Mouse (Mus musculus) adrenal gland (tissue): Measurements from ENCODE around the gene Zbtb8a.
"Not testable (repeated sequence)": the region's sequence is repeated elsewhere in the genome, so short reads cannot be mapped to it uniquely, and the experiment has no call there.

Experiments
- intact Hi-C: fragments of 180-260 bp; cut with DNase I; formaldehyde crosslinking; loops from one replicate; pipeline ENCODE4 v1.15.1; 2025
- long read RNA-seq, 2 experiments: library from polyadenylated mRNA; unstranded; transcript quantifications; one replicate each; pipeline ENCODE4 v2.0.0; 2020; ENCODE audit warnings: borderline replicate concordance in 1 of 2; ENCODE audit not compliant: insufficient replicate concordance in 1 of 2

The Zbtb8a gene
- long read RNA-seq, experiment 1, partial matches to known transcripts = 1 of 3 reads
- long read RNA-seq, experiment 1, other reads (novel, unspliced or antisense) = 0 of 3 reads
- long read RNA-seq, experiment 2, partial matches to known transcripts = 0 of 1 reads
- long read RNA-seq, experiment 2, other reads (novel, unspliced or antisense) = 0 of 1 reads

DNA sequence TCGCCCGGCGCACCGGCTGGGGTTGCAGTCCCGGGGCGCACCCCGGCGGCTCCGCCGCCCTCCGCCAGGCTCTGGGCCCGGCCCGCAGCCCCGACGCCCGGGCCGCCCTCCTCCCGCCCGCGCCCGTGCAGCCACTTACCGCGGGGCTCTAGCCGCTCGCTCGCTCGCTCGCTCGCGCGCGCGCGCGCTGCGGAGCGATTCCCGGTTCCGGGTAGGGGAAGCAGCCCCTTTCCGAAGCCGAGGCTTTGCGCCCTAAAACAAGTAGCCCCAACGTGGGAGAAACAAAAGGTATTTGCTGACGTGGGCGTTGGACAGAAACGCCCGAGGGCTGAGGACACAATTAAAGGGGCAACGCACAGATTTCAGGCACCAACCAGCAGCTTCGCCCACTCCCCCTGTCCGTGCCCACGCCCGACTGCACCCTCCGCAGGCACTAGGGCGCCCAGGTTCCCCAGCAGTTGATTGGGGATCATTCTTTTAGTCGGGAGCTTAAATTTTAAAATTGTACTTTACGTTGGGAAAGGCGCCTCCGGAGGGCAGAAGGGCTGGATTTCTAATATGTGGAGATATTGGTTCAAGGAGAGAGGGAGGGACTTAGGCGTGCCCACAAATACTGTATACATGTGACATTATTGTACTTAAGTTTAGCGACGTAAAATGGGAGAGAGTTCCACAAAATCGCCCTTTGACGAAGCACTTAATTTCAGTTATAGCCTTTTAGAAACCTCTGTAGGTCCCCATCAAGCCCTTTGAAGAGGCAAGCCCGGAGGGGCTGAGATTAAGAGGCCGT, at the start of gene Zbtb8a:
TSS of gene Zbtb8a (minus strand) at position 516 of the 790 bp plus-strand sequence.
- intact Hi-C loops = loop anchor here (5.0 kb wide), 1 partner anchor 40 kb away; the partner anchor contains the start of genes Rbbp4 and Zbtb8os

DNA sequence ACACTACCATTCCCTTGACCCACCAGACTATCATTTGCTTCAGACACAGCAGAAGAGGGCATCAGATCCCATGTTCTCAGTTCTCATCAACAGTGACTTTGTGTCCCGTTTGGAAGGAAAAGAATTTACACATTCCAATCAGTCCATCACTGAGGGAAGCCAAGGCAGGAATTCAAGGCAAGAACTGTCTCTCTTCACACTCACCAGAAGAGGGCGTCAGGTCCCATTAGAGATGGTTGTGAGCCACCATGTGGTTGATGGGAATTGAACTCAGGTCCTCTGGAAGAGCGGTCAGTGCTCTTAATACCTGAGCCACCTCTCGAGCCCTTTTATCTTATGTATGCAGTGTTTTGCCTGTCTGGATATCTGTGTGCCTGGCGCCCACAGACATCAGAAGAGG, 40.4 kb upstream of the Zbtb8a start:
- intact Hi-C loops = no loop called here

DNA sequence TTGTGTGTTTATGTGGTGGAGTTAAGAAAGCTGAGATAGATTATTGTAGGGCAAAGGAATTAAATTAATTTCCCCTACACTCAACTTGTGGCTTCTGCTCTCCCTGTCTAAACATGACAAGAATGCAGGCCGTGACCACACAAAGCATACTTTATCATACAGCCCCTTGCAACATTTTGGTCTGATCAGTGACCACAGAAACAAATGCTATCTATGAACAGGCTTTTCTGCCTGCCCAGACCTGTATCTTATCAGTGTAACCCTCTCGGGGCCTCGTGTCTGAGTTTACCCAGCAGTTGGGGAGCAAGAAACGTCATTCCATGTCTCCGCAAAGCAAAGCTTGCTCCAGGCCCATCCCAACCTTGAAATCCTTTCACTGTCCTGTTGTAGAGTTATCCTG, 38.6 kb upstream of the Zbtb8a start:
- intact Hi-C loops = no loop called here

DNA sequence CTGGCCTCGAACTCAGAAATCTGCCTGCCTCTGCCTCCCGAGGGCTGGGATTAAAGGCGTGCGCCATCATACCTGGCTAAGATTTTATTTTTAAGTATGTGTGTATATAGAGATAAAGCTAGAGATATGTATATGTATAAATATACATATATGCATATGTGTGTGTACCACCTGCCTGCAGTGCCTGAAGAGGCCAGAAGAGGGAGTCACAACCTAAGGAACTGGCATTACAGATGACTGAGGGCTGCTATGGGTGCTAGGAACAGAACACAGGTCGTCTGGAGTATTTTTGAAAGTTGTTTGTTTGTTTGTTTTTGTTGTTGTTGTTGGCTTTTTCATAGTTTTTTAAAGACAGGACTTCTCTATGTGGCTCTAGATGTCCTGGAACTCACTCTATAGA, 38.0 kb upstream of the Zbtb8a start:
- intact Hi-C loops = no loop called here

DNA sequence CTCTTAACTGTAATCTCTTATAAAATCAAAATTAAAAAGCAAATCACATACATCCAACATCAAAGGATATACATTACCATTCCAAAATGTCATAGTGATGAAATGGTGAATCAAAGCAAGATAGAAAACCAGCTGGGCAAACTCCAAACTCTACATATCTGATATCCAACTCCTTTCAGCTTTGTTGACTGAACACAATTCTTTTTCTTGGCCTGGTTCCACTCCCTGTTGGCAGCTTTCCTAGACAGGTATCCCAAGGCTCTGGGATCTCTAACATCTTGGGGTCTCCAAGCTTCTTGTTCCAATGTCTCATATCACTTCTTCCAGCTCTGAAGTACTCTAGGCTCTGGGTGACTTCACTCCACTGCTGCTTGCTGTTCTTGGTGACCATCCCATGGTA, 33.1 kb upstream of the Zbtb8a start:
- intact Hi-C loops = no loop called here

DNA sequence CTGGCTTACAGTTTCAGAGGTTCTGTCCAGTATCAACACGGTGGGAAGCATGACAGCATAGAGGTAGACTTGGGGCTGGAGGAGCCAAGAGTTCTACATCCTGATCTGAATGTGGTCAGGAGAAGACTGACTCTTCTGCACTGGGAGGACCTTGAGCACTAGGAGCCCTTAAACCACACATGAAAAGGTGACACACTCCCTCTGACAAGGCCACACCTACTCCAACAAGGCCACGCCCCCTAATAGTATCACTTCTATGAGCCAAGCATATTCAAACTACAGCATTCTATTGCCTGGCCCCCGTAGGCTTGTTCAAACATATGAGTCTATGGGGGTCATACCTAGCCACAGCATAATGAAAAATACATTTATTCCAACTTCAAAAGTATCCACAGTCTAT, 32.6 kb upstream of the Zbtb8a start:
- intact Hi-C loops = not testable (repeated sequence)

DNA sequence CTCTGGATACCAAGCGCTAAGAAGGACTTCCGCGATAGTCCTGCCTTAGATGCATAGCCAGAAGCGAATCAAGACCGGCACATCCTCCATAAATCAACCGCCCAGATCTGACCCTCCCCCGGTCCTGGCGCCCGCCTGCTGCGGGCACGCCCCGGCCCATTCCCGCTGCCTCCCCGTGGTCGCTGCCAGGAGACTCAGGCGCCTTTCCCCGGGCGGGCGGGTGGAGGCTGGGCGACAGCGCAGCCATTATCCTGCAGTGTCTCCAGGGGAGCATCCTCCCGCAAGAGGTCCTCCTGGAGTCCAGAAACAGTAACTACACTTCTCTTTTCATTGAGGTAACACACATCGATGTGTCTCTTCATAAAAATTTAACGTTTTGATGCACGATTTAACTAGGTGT, 28.5 kb upstream of the Zbtb8a start:
- intact Hi-C loops = no loop called here

DNA sequence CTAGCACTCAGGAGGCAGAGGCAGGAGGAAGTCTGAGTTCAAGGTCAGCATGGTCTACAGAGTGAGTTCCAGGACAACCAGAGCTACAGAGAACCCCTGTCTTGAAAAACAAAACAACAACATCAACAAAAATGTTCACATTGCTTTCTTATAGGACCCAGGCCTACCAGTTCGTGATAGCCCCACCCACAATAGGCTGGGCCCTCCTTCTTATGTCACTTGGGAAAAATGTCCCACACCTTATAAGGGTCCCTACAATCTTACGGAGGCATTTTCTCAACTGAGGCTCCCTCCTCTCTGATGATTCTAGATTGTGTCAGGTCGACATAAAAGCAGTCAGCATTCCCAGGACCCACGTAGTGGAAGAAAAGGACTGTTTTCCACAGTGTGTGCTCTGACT, 21.9 kb upstream of the Zbtb8a start:
- intact Hi-C loops = no loop called here

DNA sequence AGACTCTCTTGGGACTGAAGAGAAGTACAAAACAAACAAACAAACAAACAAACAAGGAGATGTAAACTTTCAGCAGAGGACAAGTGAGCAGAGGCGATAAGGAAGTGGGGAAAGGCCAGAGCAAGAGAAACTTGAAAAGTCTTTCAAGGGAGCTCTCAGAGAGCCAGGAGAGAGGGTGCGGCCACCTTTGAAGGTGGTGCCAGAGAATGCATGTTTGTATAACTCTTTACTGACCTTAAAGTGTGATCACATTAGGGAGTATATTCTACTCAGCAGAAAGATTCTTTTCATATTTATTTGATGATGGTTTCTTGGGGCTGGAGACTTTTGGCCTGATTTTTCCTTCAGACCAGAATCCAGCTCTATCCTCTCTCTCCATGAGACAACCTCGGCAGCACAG, 19.0 kb upstream of the Zbtb8a start:
- intact Hi-C loops = no loop called here

DNA sequence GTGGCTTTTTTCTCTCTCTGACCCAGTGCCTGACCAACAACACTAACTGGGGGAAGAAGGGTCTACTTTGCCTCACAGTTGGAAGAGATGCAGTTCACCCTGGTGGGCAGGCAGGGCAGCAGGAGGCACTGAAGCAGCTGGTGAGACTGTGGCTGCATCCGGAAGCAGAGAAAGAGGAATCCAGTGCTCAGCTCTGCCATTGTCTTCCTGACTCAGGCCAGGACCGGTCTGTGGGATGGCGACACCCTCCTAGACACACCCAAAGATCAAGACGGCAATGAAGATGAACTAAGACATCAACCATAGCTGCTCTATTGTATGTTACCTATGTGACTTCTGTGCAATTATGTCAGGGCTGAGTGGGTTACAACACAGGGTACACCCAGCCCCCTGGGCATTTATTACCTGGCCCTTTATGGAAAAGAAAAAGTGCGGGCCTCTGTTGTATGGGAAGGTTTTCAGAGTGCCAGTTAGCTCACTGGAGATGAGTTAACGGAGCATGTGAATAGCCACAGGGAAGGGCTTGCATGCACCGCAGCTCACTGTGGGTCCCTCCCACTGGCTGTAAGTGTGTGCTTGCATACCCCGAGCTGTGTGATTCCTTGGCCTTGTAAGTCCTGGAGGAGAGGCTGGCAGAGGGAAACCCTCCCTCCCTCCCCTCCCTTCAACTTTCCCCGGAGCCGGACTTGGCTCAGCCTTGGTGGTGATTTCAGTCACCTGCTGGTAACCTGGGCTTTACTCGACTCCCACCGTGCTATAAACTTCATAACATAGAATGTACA, 16.4 kb upstream of the Zbtb8a start:
- intact Hi-C loops = no loop called here

DNA sequence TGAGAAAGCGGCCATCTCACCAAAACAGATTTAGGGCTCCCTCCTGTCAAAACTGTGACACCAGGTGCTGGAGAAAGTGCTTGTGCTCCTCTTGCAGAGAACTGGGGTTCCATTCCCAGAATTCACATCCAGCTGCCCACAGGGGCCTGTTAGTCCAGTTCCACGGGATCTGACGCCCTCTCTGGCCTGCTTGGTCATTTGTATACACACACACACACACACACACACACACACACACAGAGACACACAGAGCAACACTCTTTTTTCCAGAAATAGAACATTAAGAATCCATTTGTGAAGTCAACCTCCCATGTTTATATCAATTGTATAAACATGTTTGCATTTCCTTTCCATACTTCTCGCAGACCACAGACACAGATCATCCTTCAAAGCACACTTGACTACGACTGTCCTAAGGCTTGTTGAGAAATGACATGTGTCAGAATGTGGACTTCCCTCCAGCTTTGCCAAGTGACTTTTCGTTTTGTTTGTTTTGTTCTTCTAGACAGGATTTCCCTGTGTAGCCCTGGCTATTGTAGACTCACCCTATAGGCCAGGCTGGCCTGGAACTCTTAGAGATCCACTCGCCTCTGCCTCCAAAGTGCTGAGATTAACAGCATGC, 13.1 kb upstream of the Zbtb8a start:
- intact Hi-C loops = no loop called here

DNA sequence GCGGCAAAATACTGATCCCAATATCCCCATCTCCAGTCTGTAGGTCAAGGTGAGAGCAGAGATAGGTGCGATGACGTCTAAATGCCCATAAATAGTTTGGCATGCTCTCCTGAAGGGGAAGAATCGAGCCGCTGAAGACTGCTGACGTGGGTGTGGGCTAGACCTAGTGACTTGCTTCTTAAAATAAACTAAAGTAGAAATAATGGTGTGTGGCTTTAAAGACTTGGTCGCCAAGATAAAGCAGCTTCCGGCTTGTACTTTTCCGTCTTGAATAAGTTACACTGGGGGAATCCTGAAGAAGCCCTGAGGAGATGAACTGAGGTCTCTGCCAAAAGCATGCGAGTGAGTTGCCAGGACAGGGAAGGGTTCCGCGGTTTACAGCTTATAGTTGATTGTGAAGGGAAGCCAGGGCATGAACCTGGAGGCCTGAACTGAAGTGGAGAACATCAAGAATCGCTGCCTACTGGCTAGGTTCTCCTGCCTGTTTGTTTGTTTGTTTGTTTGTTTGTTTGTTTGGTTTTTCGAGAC, 12.4 kb upstream of the Zbtb8a start:
- intact Hi-C loops = no loop called here

DNA sequence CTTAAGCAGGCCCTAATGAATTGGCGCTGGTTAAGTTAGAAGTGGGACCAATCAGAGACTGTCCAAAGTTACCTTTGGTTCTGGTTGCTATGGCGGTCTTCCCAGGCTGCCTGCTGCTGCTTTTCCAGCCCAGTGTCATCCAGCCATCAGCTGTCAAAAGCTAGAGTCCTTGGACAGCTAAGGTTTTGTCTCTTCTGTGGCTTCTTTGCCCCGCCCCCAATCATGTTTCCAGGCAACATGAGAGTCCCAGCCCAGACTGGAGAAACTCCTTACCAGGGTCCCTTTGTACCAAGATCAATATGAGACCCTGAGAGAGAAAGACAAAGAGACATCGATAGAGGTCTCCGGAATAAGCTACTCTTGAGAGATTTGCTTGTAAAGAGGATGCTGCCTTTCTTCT, 10.5 kb upstream of the Zbtb8a start:
- intact Hi-C loops = no loop called here

DNA sequence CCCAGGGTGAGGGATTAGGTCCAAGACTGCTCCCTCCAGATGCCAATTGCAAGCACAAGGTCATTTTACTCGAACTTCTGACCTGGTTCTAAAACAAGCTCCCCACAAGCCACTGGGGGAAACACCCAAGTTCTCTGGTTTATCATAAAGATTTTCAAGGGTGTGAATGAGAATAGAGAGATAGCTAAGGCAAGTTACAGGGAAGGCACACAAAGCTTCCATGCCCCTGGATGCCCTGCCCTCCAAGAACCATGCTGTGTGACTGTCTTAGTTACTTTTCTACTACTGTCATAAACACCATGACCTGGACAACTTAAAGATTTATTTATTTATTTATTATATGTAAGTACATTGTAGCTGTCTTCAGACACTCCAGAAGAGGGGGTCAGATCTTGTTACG, 9.1 kb upstream of the Zbtb8a start:
- intact Hi-C loops = no loop called here

DNA sequence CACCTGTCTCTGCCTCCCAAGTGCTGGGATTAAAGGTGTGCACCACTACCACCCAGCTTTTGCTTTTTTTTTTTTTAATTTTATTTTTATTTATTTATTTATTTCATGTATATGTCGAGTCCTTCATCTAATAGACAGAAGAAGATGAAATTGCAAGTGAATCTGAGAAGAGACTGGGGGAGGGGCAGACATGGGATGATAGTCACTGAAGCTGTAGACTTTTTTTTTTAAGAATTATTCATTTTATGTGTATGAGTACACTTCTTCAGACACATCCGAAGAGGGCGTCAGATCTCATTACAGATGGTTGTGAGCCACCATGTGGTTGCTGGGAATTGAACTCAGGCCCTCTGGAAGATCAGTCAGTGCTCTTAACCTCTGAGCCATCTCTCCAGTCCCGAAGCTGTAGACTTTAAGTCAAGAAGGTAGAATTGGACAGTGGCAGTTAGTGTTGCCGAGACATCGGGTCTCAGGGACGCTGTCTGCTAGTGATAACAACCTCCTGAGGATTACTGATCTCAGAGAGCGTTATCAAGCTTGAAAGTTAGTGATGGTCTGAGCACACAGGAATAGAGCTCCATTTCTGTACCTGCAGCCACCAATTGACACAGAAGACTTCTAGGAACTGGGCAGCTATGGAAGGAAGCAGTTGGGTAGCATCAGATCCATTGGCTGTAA, 8.5 kb upstream of the Zbtb8a start:
- intact Hi-C loops = no loop called here

DNA sequence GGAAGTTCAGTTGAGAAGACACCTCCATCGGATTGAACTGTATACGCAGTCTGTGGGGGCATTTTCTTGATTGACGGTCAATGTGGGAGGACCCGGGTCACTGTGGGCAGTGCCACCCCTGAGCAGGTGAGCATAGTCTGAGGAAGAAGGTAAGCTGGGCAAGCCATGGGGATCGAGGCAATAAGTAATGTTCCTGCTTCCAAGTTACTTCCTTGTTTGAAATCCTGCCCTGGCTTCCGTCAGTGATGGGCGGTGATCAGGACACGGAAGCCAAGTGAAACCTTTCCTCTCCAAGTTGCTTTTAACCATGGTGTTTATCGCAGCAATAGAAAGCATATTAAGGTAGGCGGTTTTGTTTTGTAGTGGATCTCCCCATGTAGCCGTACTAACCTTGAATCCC, 7.8 kb upstream of the Zbtb8a start:
- intact Hi-C loops = no loop called here

DNA sequence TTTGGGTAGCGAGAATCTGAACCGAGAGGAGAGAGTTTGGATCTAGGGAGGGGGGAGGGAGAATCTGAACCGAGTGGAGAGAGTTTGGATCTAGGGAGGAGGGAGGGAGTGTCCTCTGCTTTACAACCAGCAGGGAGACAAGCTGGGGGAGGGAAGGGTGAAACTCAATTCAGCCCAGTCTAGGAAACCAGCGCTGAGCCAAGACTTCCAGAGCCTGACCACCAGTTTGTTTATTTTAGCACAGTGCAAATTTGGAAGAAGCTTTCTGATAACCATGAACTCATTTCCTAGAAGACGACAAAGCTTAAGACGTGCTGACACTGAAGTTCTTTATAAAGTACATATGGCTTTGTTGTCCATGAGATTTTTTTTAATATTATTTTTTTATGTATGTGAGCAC, 6.5 kb upstream of the Zbtb8a start:
- intact Hi-C loops = no loop called here

DNA sequence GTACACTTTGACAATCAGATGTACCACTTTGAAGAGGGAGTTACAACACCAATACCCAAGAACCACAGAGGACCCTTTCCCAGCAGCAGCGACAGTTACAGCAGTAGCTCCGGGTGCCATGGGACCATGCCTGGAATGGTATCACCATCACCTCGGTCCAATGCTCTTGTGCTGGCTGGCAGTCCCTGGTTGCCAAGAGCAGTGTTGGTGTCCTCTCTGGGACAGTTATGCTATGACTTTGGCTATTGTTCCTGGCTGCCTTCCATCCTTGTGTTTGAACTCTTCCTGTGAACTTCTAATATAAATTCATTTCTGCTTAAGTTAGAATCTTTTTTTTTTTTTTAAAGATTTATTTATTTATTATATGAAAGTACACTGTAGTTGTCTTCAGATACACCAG, 5.7 kb upstream of the Zbtb8a start:
- intact Hi-C loops = no loop called here

DNA sequence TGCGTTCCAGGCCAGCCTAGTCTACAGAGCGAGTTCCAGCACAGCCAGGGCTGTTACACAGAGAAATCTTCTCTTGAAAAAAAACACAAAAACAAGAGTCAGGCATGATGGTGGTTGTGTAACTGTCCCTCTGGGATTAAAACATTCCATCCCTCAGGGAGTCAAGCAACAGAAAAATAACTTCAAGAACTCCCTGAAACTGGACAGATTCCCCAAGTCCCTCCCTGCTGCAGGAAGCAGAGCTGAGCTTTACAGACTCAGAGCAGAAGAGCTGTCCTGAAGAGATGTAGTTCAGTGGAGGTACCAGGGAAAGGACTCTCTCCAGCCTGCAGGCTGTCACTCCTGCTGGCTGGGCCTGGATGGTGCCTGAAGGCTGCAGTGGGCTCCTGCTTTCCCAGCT, 4.6 kb upstream of the Zbtb8a start:
- intact Hi-C loops = no loop called here

DNA sequence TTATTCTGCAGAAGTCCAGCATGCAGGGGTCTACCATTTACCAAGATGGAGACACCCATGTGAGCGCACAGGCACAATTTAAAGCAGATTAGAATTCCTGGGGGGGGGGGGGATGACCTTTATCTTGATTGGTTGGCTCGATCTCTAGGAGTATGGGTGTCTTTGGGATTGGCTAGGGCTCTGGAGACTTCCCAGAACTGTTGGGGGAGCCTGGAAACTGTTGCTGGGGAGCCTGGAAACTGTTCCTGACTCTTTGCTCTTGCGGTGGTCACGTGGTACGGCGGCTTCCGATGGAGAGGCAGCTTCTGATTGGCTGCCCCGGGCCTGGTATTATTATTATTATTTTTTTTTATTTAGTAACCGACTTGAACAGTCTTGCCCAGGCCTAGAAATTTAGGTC, 4.1 kb upstream of the Zbtb8a start:
- intact Hi-C loops = no loop called here

DNA sequence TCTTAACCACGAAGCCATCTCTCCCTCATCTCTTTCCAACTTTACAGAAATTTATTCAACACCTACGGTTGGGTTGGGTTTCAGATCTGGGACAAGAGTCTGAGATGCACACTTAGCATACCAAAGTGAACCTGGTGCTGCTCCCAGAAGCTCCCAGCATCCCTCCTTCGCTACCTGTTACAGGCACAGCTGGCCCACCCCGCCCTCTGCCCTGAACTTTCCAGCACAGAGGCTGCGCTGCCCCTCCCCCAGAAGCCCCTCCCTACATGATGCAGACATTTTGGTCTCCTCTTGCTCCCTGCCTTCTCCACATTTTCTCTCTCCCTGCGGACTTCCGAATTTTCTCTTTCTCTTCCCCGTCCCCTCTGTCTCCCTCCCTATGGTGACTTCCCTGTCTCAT, 3.2 kb upstream of the Zbtb8a start:
- intact Hi-C loops = no loop called here
